Comparison of ENCODE assay signal across 8 mouse cellular contexts in genomic region chr15:101988119-101988518, GRCm38 (mm10). TPM values are rescaled to one million over a fixed set of nuclear protein-coding genes. Genes with fewer than 3 reads are reported as not detected.
DNase-seq lines count a peak whose midpoint lies in the region; TF ChIP-seq lines count a peak whose summit lies in the region.

No protein-coding gene starts in this region.

- DNase-seq in 3T3-L1 (ENCODE audit: low read depth, low spot score) = peak; percentile 96
- DNase-seq in T-cell, adult 2 months (ENCODE audit: low spot score) = peak; percentile 64
- DNase-seq in cerebellum, postnatal 14 days = peak; percentile 92 to 94
- peak; percentile 62 to 83 for DNase-seq in frontal cortex, postnatal 14 days (ENCODE audit: low spot score in 2 of 2)
- DNase-seq in hindlimb bud, embryonic 11.5 days (ENCODE audit: extremely low spot score, low read depth, low spot score) = peak; percentile 74
- DNase-seq in left cerebral cortex, postnatal 14 days (ENCODE audit: low spot score in 2 of 2) = peak; percentile 83 to 91
- DNase-seq in telencephalon, adult 2 months (ENCODE audit: low read depth, low spot score) = peak; percentile 29

- no peaks in the 10 kb centered on the region for H3K27me3 ChIP-seq in myocyte (ENCODE audit: control insufficient read depth, insufficient read depth, insufficient read length)

- H3K4me3 ChIP-seq in myocyte = no peak overlapping the region

- H3K79me2 ChIP-seq in myocyte (ENCODE audit: control insufficient read depth, insufficient read depth) = no peaks in the 10 kb centered on the region

- no peaks in the 10 kb centered on the region for H3K36me3 ChIP-seq in myocyte (ENCODE audit: control insufficient read depth, insufficient read depth)

- no peak overlapping the region for H3ac ChIP-seq in myocyte (ENCODE audit: control insufficient read depth, insufficient read length)

- peak overlapping the region; percentile 50 for H3K4me2 ChIP-seq in myocyte (ENCODE audit: low read depth)

- no peak for TF ChIP-seq POLR2A in myocyte (IDR thresholded peaks at IDR 0.05; ENCODE audit: insufficient read length, low read depth)

- intact Hi-C loops in left cerebral cortex, postnatal 14 days (cut with DNase I) = loop anchor here (1.0 kb wide), 1 partner anchor 77 kb away; no protein-coding TSS in a partner anchor

TF ChIP-seq in myocyte, 11 proteins besides CTCF, POLR2A, EP300 and RAD21:
- TF ChIP-seq MYOG (IDR thresholded peaks at IDR 0.05; ENCODE audit: control insufficient read depth in 1 of 3, insufficient read depth in 1 of 3, insufficient read length in 2 of 3, low read depth in 2 of 3) (no peak), POLR2AphosphoS2 (IDR thresholded peaks at IDR 0.05; ENCODE audit: insufficient read length, low read depth) (no peak), REST (IDR thresholded peaks at IDR 0.05; ENCODE audit: insufficient read depth, insufficient read length) (no peak), MYOD1 (IDR thresholded peaks at IDR 0.05; ENCODE audit: control insufficient read depth in 1 of 3, insufficient read length in 2 of 3, low read depth in 2 of 3) (no peak), TCF12 (IDR thresholded peaks at IDR 0.05; ENCODE audit: insufficient read depth, poor library complexity, severe bottlenecking) (no peak)
TF ChIP-seq in myocyte: peak in this region for 0.

RNA-seq across cellular contexts. Expression of gene Krt8, which starts 16.2 kb away (rescaled TPM):
- not detected for total RNA-seq in left cerebral cortex, postnatal 14 days (2021)
- 0.16 TPM for polyA plus RNA-seq in myocyte (2012; fragmentation: generic; extraction: Trizol)

RNA-seq across cellular contexts. Expression of gene Krt78, which starts 34.0 kb away (rescaled TPM):
- total RNA-seq in left cerebral cortex, postnatal 14 days (2021) = not detected
- not detected for polyA plus RNA-seq in myocyte (2012; fragmentation: generic; extraction: Trizol)

RNA-seq across cellular contexts. Expression of gene Krt18, which starts 39.9 kb away (rescaled TPM):
- under 1 TPM; 0.24 to 0.85 TPM for total RNA-seq in left cerebral cortex, postnatal 14 days (2021)
- polyA plus RNA-seq in myocyte (2012; fragmentation: generic; extraction: Trizol) = not detected

RNA-seq across cellular contexts. Expression of gene Krt79, which starts 48.0 kb away (rescaled TPM):
- total RNA-seq in left cerebral cortex, postnatal 14 days (2021) = not detected
- polyA plus RNA-seq in myocyte (2012; fragmentation: generic; extraction: Trizol) = 0.04 TPM

Comparison
In these comparisons a context has a peak if more than half of its experiments do, and no peak if none do; other contexts are left out.
1. DNase-seq: peak in every context shown above with its lines; median percentile 96 in 3T3-L1; 93 in cerebellum, postnatal 14 days; 87 in left cerebral cortex, postnatal 14 days; 74 in hindlimb bud, embryonic 11.5 days; 72 in frontal cortex, postnatal 14 days; 64 in T-cell, adult 2 months; 29 in telencephalon, adult 2 months.